Comparison of ENCODE assay signal across 7 mouse cellular contexts in genomic region chr16:44557661-44558470, GRCm38 (mm10). TPM values are rescaled to one million over a fixed set of nuclear protein-coding genes. Genes with fewer than 3 reads are reported as not detected.
A peak's percentile ranks its signal among the peaks of the same experiment; 100 is the strongest.
DNase-seq lines count a peak whose midpoint lies in the region; ATAC-seq and TF ChIP-seq lines count a peak whose summit lies in the region.

No protein-coding gene starts in this region.

- H3K4me1 ChIP-seq in hindbrain, embryonic 13.5 days (replicated peaks): peaks cover 44% of the 10 kb centered on the region

- H3K27ac ChIP-seq in hindbrain, embryonic 13.5 days: peak overlapping the region; percentile 90
- H3K27ac ChIP-seq in left cerebral cortex, adult 2 months: peak overlapping the region; percentile 94

- intact Hi-C loops in left cerebral cortex, adult 2 months (cut with DNase I): loop anchor here (2.0 to 5.0 kb wide), 3 partner anchors 27 to 73 kb away; no protein-coding TSS in a partner anchor

- ATAC-seq in hindbrain, embryonic 13.5 days (ENCODE audit: low FRiP score): peak; percentile 81

- WGBS in hindbrain, embryonic 13.5 days: 0% methylated on average over 41 of the region's 47 CpGs

- H3K9me3 ChIP-seq in hindbrain, embryonic 13.5 days: no peaks in the 10 kb centered on the region

- H3K4me3 ChIP-seq in hindbrain, embryonic 13.5 days: peak overlapping the region; percentile 80
- peak overlapping the region; percentile 66 for H3K4me3 ChIP-seq in left cerebral cortex, adult 2 months

- TF ChIP-seq CTCF in left cerebral cortex, adult 2 months (IDR thresholded peaks at IDR 0.05): peak; percentile 8

- H3K4me2 ChIP-seq in hindbrain, embryonic 13.5 days: peak overlapping the region; percentile 95

- H3K9ac ChIP-seq in hindbrain, embryonic 13.5 days: peak overlapping the region; percentile 92

- H3K27me3 ChIP-seq in hindbrain, embryonic 13.5 days: no peaks in the 10 kb centered on the region

- H3K36me3 ChIP-seq in hindbrain, embryonic 13.5 days: no peaks in the 10 kb centered on the region

- DNase-seq in adrenal gland, adult 2 months: peak; percentile 77
- DNase-seq in cerebellum, postnatal 10 days: peak; percentile 89
- peak; percentile 74 for DNase-seq in gastrocnemius, adult 18-20 months (ENCODE audit: low spot score)
- DNase-seq in left cerebral cortex, adult 2 months (ENCODE audit: extremely low spot score in 1 of 2, low spot score in 2 of 2): peak; percentile 53 to 59
- peak; percentile 73 to 78 for DNase-seq in lung, postnatal 4 days
- DNase-seq in right cerebral cortex, postnatal 10 days (ENCODE audit: low spot score in 2 of 2): peak; percentile 78 to 79

RNA-seq across cellular contexts. Expression of gene Boc, which starts 0.8 kb away (rescaled TPM):
- 10 to 100 TPM; 46.3 to 52.1 TPM for total RNA-seq in adrenal gland, adult 2 months (2021)
- polyA plus RNA-seq in adrenal gland, adult 2 months (2012; rRNA removed): 73.4 and 94.6 TPM in 2 replicates
- 1 to 10 TPM; 2.5 to 4.8 TPM for total RNA-seq in gastrocnemius, adult 18-20 months (2021)
- 14.0 and 17.2 TPM in 2 replicates for polyA plus RNA-seq in hindbrain, embryonic 13.5 days (2015; fragmentation: Nextera tagmentation; extraction: Ambion mirVana)
- total RNA-seq in left cerebral cortex, adult 2 months (2021): 10 to 100 TPM; 18.7 to 20.0 TPM

Comparison
In these comparisons a context has a peak if more than half of its experiments do, and no peak if none do; other contexts are left out.
1. Peak in every context shown above with its lines: DNase-seq, ATAC-seq, H3K4me3 ChIP-seq and H3K27ac ChIP-seq.